Mouse (Mus musculus) heart, embryonic 11.5 days (tissue): ENCODE data around the gene Arfip2. TPM values are rescaled to one million over a fixed set of nuclear protein-coding genes. Genes with fewer than 3 reads are reported as not detected.

Experiments
- ATAC-seq: fragments of 200-750 bp; cut with Nextera tagmentation; replicated peaks from 2 replicates; pipeline ENCODE4 v1.8.0; 2017; ENCODE audit warnings: moderate library complexity; ENCODE audit not compliant: insufficient number of reproducible peaks, low FRiP score, low TSS enrichment
- H3K27ac ChIP-seq: fragments of 300-500 bp; sonication (generic); 2 replicates; pipeline ENCODE4 v1.5.1; 2014; ENCODE audit warnings: mild to moderate bottlenecking, low read depth, low read length
- H3K27me3 ChIP-seq: fragments of 300-500 bp; sonication (generic); 2 replicates; pipeline ENCODE4 v1.6.1; 2014; ENCODE audit warnings: mild to moderate bottlenecking, low read length, mixed read lengths; ENCODE audit not compliant: control insufficient read depth, insufficient read depth
- H3K36me3 ChIP-seq: fragments of 300-500 bp; sonication (generic); 2 replicates; pipeline ENCODE4 v1.6.1; 2014; ENCODE audit warnings: mild to moderate bottlenecking, low read length, moderate library complexity, mixed read lengths; ENCODE audit not compliant: control insufficient read depth, insufficient read depth
- H3K4me1 ChIP-seq: fragments of 300-500 bp; sonication (generic); 2 replicates; pipeline ENCODE4 v1.6.1; 2014; ENCODE audit warnings: low read length; ENCODE audit not compliant: control insufficient read depth, insufficient read depth
- H3K4me2 ChIP-seq: fragments of 300-500 bp; sonication (generic); 2 replicates; pipeline ENCODE4 v1.6.1; 2014; ENCODE audit warnings: mild to moderate bottlenecking, moderate library complexity
- H3K4me3 ChIP-seq: fragments of 300-500 bp; sonication (generic); 2 replicates; pipeline ENCODE4 v1.5.1; 2014; ENCODE audit warnings: low read depth, low read length
- H3K9ac ChIP-seq: fragments of 300-500 bp; sonication (generic); 2 replicates; pipeline ENCODE4 v1.6.1; 2014; ENCODE audit warnings: mild to moderate bottlenecking, low read depth, low read length, moderate library complexity
- H3K9me3 ChIP-seq: fragments of 300-500 bp; sonication (generic); replicated peaks from 2 replicates; pipeline ENCODE4 v1.6.1; 2016; ENCODE audit warnings: low read length; ENCODE audit not compliant: control insufficient read depth
- WGBS: fragments of 180-500 bp; shearing (Covaris S2); extraction: QIAGEN DNeasy Blood & Tissue Kit; methylation state at CpG from one replicate; pipeline ENCODE4 v1.1.7; 2014; ENCODE audit not compliant: insufficient replicate concordance; 5-methylcytosine and 5-hydroxymethylcytosine counted together
- polyA plus RNA-seq: library from polyadenylated mRNA; unstranded; fragments of >200 nt; fragmentation: Nextera tagmentation; extraction: Ambion mirVana; gene quantifications from 2 replicates; pipeline ENCODE4 v1.2.1, GENCODE M21; 2014

Gene Arfip2
- polyA plus RNA-seq, 1 experiment from 2014 or later, result 57.3 TPM

GRCm38 (mm10) chr7:105621053-105621452 lies 19.2 kb downstream of the Arfip2 start:
- H3K36me3 ChIP-seq, result peaks cover 29% of the 10 kb centered on the region
- H3K9ac ChIP-seq, result no peak overlapping the region
- WGBS, result 57% methylated on average over 4 of the region's 4 CpGs
- no peak overlapping the region for H3K4me2 ChIP-seq
- no peaks in the 10 kb centered on the region for H3K27me3 ChIP-seq
- no peak for ATAC-seq
- H3K4me1 ChIP-seq, result peaks cover 4% of the 10 kb centered on the region; the same call in 1 of the 2 replicates
- H3K4me3 ChIP-seq, result no peak overlapping the region
- H3K27ac ChIP-seq, result no peak overlapping the region
- no peaks in the 10 kb centered on the region for H3K9me3 ChIP-seq

DNA sequence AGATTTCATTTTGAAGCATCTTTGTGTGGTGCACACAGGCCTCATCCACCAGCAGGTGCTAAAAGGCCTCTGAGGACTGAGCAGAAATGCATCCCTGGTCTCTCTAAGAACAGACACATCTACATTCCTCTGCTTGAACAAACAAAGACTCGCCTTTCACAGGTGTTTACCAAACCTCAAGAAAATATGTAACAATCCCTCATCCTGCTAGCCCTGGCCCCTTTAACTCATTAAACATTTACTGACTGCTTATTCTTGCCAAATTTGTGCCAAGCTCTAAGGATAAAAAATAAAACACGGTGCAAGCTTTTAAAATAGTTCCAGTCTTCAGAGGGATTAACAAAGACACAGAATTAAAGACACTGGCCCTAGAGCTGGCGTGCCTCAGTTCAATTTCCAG lies 20.5 kb downstream of the Arfip2 start:
- 0 out of 2 replicates have a peak, but pooled peaks cover 4% of the 10 kb centered on the region for H3K4me1 ChIP-seq
- H3K4me2 ChIP-seq, result no peak overlapping the region
- H3K27ac ChIP-seq, result no peak overlapping the region
- H3K9me3 ChIP-seq, result no peaks in the 10 kb centered on the region
- H3K27me3 ChIP-seq, result no peaks in the 10 kb centered on the region
- no peak for ATAC-seq
- no peak overlapping the region for H3K9ac ChIP-seq
- H3K4me3 ChIP-seq, result no peak overlapping the region
- H3K36me3 ChIP-seq, result peaks cover 25% of the 10 kb centered on the region
- 78% methylated on average over 3 of the region's 3 CpGs for WGBS

GRCm38 (mm10) chr7:105617810-105618209 lies 22.4 kb downstream of the Arfip2 start:
- 93% methylated on average over 22 of the region's 22 CpGs for WGBS
- ATAC-seq, result no peak
- Histone ChIP-seq H3K27me3 (no peaks in the 10 kb centered on the region), H3K36me3 (peaks cover 34% of the 10 kb centered on the region), H3K4me1 (0 out of 2 replicates have a peak, but pooled peaks cover 4% of the 10 kb centered on the region), H3K9me3 (no peaks in the 10 kb centered on the region), H3K9ac (no peak overlapping the region), H3K27ac (no peak overlapping the region), H3K4me3 (no peak overlapping the region), H3K4me2 (no peak overlapping the region)

GRCm38 (mm10) chr7:105616561-105616960 lies 23.7 kb downstream of the Arfip2 start:
- Histone ChIP-seq H3K9me3 (no peaks in the 10 kb centered on the region), H3K9ac (no peak overlapping the region), H3K4me2 (no peak overlapping the region), H3K4me1 (0 out of 2 replicates have a peak, but pooled peaks cover 4% of the 10 kb centered on the region), H3K36me3 (peaks cover 41% of the 10 kb centered on the region), H3K27me3 (no peaks in the 10 kb centered on the region), H3K4me3 (no peak overlapping the region), H3K27ac (no peak overlapping the region)
- WGBS, result 70% methylated on average over 6 of the region's 6 CpGs
- ATAC-seq, result no peak

DNA sequence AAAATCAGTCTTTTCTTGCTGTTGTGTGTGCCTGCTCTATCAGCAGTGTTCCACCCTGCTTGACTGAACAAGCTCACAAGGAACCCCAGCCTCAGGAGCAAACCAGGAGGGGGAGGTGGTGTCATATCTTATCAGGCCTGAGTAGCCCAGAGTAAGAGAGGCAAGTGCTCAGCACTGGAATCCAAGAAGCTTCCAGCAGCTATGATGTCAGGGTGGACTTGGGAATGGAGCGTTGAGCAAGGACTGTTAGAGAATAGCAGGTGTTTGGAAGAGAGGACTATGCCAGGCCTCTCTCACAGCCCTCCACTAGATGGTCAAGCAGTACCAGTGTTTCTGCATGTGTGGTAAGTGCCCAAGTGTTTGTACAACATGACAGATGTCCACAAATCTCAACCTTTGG lies 24.5 kb downstream of the Arfip2 start:
- Histone ChIP-seq H3K27ac (no peak overlapping the region), H3K9me3 (no peaks in the 10 kb centered on the region), H3K4me1 (0 out of 2 replicates have a peak, but pooled peaks cover 4% of the 10 kb centered on the region), H3K9ac (no peak overlapping the region), H3K27me3 (no peaks in the 10 kb centered on the region), H3K36me3 (peaks cover 48% of the 10 kb centered on the region), H3K4me3 (no peak overlapping the region), H3K4me2 (no peak overlapping the region)
- WGBS, result 36% methylated on average over 1 of the region's 1 CpGs
- ATAC-seq, result no peak

- Histone ChIP-seq H3K4me1 (0 out of 2 replicates have a peak, but pooled peaks cover 4% of the 10 kb centered on the region), H3K9ac (no peak overlapping the region), H3K4me2 (no peak overlapping the region), H3K27me3 (no peaks in the 10 kb centered on the region), H3K9me3 (no peaks in the 10 kb centered on the region), H3K36me3 (peaks cover 55% of the 10 kb centered on the region), H3K27ac (no peak overlapping the region), H3K4me3 (no peak overlapping the region)
- 88% methylated on average over 1 of the region's 1 CpGs for WGBS
- ATAC-seq, result no peak
Measured at GRCm38 (mm10) chr7:105614400-105614799, 25.8 kb downstream of the Arfip2 start.

GRCm38 (mm10) chr7:105611767-105612166 lies 28.4 kb downstream of the Arfip2 start:
- Histone ChIP-seq H3K4me2 (no peak overlapping the region), H3K27ac (no peak overlapping the region), H3K4me3 (no peak overlapping the region), H3K9ac (no peak overlapping the region), H3K36me3 (peaks cover 35% of the 10 kb centered on the region), H3K9me3 (no peaks in the 10 kb centered on the region), H3K4me1 (no peaks in the 10 kb centered on the region), H3K27me3 (no peaks in the 10 kb centered on the region)
- 85% methylated on average over 1 of the region's 1 CpGs for WGBS
- ATAC-seq, result no peak

DNA sequence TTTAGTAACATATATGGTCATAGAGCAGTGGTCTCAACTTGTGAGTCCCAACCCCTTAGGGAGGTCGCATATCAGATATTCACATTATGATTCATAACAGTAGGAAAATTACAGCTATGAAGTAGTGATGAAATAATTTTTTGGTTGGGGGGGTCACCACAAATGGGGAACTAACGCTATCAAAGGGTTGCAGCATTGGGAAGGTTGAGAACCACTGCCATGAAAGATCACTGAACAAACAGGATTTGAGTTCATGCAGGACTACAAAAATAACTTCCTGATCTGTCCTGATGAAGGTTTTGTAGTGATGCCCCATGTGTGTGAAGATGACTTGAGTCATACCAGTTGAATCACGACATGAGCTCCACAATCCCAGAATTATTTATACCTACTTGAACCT lies 31.7 kb downstream of the Arfip2 start:
- Histone ChIP-seq H3K27ac (no peak overlapping the region), H3K4me1 (no peaks in the 10 kb centered on the region), H3K9ac (no peak overlapping the region), H3K9me3 (no peaks in the 10 kb centered on the region), H3K4me2 (no peak overlapping the region), H3K4me3 (no peak overlapping the region), H3K36me3 (peaks cover 27% of the 10 kb centered on the region), H3K27me3 (no peaks in the 10 kb centered on the region)
- 77% methylated on average over 3 of the region's 3 CpGs for WGBS
- ATAC-seq, result no peak

DNA sequence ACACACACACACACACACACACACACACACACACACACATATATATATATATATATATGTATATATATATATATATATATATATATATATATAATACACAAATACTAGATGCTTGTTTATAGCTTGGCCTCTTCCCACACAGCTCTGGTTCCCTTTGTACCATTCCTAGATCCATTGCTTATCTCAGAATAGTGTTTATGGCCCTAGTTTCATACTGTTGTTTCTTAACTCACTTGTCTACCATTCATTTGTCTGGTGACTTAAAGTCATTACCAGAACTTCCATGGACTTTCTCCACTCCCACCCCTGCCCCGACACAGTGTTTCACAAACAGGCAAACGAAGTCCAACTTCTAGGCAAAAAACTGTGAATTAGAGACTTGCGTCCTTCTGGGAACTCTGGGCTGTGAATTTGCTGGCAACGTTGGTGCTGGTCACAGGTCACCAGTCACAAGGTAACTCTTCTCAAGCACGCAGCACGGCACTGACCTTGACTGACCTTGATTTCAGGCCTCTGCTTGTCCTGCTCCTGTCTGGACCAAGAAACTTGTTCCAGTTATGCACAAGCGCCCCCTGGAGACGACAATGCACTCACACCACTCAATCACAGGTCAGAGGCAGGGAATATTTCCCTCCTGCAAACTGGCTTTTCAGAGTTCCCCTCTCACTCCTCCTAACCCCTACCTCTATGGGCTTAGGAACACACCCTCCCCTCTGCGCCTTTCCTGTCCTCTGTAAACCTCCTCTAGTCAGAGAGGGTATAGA lies 37.2 kb downstream of the Arfip2 start:
- Histone ChIP-seq H3K9ac (no peak overlapping the region), H3K4me2 (no peak overlapping the region), H3K36me3 (no peaks in the 10 kb centered on the region), H3K27me3 (no peaks in the 10 kb centered on the region), H3K9me3 (no peaks in the 10 kb centered on the region), H3K4me1 (no peaks in the 10 kb centered on the region), H3K4me3 (no peak overlapping the region), H3K27ac (no peak overlapping the region)
- peak; percentile 52; the same call in 1 of the 2 replicates for ATAC-seq
- 38% methylated on average over 9 of the region's 9 CpGs for WGBS
